Mouse (Mus musculus) adrenal gland (tissue): ENCODE data around the gene Astn2.

Source experiments
- intact Hi-C: fragments of 180-260 bp; cut with DNase I; formaldehyde crosslinking; loops from one replicate; pipeline ENCODE4 v1.15.1; 2025

Astn2 gene

DNA sequence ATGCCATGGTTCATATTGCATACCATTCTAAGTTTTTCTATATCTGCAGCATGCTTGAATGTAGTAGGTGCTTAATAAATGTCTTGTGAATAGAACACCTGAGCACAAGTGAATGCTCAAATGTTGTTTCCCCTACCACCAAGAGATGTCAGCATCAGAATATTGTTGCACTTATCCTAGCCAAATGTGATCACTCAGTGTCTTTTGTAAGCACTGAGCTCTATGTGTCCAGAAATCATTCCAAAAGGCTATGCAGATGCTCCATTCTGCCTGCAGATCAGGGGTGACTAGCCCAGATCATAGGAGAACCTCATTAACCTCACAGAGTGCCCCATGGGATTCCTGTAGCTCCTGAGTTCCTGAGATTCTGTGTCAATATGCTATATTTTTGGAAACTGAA is 401.5 kb downstream of the Astn2 start:
- intact Hi-C loops: no loop called here

DNA sequence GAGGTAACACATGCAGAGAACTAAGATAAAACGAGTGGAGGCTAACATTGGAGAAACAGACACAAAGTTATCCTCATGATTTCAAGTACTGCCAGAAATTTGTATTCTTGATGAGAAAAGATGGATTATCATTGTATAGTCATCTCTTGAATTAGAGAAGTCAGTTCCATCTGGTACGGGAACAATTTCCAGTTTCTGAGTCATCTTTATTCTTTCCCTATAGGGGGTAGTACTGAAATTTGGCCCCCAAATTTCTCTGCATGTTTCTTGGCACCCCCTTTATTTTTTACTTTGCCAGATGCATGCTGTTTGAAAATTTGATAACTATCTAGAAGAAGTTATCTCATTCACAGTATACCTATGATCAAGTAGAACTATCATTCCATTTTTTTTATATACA is 420.8 kb downstream of the Astn2 start:
- intact Hi-C loops: no loop called here

DNA sequence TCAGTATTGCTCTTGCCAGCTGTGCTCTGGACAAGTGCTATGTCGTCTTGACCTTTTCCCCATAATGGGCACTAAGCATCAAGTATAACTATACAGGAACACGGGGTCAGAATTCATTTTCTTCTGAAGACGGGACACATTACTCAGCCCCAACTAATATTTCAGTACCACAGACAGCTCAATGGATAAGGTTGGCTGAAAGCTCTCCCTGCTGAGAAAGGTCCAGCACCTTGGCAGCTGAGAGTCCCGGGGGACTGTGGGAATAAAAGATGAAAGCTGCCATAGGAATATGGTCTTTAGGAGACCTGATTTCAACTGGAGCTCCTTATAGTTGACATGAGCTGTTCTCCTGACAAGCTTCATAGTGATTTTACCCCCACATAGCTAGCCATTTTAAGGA is 421.5 kb downstream of the Astn2 start:
- intact Hi-C loops: no loop called here

DNA sequence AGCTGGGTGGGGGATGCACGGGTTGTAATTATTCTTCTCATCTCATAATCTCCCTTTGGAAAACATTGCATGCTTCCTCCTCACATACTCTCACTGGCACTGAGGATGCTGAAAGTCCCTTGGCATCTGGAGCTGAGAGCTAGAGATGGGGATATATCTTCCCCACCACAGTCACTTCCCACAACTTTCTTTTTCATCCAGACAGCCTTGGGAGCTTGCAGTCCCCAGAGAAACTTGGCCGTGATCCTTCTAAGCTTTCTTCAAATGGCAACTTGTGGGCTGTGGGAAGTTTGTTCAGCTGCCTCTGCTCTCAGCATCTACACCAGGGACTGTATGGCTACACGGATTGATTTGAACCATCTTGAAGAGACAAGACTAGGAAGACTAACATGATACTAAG is 428.2 kb downstream of the Astn2 start:
- intact Hi-C loops: no loop called here

DNA sequence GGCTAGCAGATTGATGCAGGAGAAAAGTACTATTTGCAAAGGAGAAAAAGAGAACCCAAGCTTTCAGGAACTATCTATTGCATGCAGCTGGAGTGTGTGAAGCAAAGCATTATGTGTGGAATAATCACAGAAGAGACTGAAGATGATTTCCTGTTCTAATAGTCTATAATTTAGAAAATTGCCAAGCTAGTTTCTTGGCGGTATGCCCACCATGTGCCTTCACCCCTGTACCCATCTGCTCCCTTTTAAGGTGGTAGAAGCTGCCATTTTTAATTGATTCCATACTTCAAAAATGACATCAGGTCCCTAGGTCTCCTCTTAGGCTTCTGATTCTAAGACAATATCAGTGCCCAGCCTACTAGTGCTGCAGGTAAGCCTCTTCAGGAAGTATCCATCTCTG is 432.0 kb downstream of the Astn2 start:
- intact Hi-C loops: no loop called here

DNA sequence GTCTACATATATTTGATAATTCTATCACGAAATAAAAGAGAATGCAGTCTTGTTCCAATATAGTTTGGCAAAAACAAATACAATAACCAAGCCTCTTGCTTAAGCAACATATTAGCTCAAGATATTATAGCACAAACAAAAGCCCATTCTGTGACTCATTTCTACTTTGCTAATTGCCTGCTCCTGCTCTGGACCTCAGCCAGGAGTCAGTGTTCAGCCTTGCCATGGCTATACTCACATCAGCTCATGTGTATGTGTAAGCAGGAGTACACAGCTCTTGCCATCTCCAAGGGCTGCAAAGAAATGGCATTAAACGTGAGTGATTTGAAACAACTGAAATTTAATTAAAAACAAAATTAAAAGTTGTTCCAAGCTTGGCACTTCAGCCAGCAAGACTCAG is 435.1 kb downstream of the Astn2 start:
- intact Hi-C loops: no loop called here

DNA sequence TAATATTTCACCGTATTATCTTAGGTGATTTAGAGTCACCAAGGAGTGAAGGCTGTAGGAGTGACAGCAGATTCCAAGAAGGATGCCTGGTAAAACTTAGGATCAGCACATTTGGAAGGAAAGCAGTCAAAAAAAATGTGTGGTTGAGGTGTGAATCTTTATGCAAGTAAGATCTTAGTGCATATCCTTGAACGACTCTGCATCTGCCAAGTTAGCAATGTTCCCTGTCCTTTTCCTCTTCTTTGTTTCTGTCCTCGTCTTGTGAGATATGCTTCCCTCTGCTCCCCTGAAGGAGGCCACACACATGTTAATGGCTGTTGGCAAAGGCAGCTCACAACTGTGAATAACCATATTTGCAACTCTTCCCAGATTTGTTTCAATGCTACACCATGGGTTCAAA is 439.8 kb downstream of the Astn2 start:
- intact Hi-C loops: no loop called here

DNA sequence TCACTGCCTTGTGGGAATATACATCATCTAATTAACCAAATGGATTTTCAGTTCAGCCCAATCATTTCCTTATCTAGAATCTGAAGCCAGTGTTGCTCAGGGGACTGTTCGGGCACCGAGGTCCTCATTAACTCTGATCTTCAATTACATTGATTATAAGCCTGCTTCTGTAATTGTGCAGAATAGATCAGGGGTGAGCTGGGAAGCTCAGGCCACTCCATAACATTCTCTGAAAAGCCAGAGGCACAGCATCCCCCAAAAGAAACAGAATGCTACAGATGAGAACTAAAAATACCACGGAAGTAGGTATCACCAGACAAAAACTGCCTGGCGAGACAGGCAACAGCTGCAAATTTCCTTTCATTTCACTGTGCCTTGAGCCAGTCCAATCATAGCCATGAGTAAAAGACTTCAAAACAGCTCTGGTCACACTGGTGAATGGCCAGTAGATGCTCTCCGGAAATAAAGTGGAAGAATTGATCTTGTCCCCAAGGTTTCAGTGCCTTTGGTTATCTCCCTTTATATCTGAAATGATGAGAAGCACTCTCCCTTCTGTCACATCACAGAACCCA is 445.1 kb downstream of the Astn2 start:
- intact Hi-C loops: no loop called here

DNA sequence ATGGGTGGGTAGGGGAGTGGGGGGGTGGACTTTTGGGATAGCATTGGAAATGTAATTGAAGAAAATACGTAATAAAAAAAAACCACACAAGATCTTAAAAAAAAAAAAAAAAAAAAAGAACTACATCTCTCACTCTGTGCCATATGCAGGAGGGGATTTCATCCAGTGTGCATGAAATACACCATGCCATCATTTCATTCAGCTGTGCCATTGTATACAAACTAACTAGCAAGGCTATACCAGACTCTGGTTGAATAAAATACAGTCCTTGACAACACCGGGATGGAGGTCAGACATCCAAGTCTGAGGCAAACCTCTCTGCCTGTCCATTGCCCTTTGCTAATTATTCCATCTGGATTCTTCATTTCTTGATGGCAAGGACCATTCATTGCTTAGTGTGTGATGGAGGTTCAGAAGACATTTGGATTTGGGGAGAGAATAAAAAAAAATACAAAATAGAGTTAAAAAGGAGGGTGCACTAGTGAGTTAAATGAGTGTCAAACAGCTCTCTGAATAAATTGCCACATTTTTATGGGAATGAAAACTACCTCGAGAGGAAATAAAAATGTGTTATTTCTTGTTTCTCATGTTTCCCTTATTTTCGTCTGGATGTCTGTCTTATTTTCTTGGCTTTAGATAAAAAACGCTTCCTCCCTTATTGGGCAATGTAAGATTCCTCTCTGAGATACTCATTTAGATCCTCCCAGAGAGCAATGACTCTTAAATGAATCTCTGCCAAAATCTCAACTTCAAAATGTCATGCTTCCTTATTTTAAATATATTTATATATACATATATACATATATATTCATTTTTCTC is 445.8 kb downstream of the Astn2 start:
- intact Hi-C loops: no loop called here

DNA sequence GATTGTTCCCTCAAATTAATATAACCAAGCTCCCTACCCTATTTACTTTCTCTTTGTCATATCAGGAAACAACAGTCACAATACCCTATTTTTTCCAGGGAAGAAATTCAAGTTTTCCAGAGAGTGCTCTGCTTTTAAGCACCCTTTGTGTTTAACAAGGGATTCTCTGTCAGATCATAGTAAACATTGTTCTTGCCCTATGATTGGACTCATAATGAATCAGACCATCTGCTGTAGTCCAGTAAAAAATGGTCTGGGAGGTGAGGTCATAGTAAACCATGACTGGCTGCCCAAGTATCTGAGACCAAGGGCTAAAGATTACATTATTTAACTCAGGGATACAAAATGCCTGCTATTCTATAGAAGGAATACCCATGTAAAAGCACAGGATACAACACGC is 452.5 kb downstream of the Astn2 start:
- intact Hi-C loops: no loop called here

DNA sequence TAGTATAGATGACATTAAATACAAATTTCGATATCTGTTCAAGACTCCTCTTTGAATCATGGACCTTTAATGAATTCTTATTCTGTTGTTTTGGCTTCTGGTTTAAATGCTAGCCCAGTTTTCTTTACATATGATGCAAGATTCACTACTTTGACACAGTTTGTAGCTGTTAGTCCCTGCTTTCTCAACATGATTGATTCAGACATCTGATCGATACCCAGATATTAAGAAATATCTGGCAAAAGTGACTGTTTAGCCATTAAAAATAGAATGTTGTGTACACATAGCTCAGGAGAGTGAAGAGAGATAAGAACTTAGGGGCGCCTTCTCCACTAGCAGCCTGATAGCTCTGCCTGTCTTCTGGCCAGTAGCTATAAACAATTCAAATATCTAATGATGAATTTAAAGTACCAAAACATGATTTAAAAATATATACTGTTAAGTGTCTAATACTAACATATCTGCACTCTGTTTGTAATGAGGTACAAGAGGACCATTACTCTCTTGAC is 457.2 kb downstream of the Astn2 start:
- intact Hi-C loops: no loop called here

DNA sequence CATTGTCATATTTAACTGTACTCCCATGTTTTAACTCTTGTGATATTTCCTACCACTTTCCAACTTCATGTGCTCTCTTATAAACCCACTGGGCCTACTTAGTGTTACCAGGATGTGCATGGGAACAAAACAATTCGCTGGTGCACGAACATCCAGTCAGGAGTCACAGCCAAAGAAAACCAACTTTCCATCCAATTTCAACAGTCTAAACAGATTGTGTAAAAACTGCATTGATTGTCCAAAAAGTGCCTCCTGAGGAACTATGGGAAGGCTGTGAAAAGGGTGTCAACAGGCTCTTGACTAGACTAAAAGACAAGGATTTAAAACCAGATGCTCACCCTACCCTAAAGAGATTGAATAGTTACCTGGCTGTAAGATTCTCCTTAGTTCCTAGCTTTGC is 458.4 kb downstream of the Astn2 start:
- intact Hi-C loops: no loop called here

DNA sequence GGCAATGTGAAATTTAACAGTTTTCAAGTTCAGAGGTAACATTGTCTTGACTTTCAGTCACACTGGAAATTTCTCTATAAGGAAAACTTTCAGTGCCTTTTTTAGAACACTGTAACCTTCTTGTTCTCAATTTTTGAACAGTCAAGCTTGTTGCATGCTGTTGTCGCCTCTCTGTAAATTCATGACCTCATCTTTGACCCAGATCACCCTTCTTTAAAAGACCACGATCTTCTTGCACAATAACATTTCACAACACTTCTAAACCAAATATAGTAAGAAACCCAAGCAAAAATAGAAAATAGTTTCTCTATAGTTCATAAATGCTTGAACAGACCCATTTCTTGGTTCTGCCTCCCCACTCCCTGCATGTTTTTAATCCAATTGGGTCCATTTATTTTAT is 473.5 kb downstream of the Astn2 start:
- intact Hi-C loops: no loop called here

DNA sequence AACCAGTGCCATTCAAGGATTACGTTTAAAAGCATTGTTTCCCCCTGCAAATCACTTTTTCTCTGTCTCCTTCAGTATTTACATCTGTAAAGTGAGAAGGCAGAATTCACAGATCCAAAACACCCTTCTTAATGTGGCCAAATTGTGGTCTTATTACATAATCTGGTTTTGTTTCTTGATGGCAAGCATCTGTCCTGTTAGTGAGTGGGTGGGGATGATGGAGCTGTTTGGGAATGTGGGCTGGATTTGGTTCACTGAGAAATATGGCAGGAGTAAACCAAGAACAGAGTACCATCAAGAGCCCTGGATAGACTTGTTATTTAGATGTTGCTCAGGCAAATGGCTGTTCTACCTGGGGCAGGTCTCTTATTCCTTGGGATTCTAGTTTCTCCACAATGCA is 484.1 kb downstream of the Astn2 start:
- intact Hi-C loops: no loop called here

DNA sequence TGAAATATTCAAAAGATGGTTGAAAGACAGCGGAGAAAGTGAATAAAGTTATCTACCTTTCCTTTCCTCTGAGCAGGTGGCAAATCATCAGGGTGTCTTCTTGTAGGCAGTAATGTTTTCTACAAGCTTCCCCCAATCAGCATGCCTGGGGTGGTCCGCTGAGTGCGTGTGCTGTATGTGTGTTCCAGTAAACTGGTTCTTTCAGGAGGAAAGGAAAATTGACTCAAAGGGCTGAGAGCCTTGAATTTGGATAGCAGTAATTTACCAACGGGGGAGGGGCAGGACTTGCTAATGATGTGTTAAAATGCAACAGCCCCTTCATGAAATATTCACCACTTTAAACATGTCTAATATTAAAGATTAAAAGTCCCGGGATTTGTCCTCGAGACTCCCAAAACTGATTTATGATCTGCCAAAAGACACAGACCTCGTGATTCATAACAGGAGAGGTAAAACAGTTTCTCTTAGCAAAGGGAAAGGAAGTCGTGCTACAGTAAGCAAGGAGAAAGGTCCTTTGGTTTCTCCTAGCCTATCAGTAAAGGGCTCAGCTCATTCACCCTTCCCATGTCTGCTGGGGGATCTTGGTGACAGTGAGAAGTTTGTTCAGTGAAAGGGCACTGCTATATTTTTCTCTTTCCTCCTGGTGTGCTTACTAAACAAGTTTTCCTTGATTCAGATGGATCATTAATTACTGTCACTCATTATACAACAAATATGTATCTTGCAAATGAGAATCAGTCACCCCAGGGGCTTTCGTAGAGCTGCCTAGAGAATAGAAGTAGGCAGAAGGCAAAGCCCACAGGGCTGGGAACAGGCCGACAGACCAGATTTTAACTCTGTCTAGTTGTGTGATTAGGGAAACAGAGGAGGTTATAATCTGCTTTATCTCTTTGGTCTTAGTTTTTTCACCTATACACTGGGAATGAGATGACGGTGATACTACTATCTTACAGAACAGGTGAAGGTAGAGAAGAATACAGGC is 488.1 kb downstream of the Astn2 start:
- intact Hi-C loops: no loop called here

DNA sequence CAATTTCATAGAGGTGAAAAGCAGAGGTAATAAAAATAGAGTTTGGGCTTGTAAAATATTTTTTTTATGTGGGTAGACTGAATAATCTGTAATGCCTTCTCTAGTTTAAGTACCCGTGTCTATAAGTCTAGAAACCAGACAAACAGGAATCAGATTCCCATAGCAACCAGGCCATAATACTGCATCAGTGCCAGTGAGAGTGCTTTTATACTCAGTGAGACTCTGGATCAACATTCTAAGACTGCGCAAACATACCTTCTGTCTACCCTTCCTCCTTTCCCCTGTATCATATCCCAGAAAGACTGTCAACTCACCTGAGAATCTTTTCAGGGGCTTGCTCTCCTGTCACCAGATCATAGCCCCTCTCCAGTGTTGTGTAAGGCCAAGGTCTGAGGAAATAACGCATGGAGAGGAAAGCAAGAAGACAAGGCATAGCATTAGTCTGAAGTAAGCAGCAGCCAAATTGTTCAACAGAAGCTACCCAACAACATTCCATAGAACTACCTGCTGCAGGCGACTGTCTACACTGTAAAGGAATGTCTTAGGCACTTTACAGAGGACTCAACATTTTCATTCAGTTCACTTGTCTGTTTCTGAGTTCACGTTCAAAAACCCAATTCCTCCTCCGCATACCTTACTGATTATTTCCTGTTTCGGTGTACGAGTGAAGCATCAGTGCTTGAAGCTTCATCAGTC is 492.0 kb downstream of the Astn2 start:
- intact Hi-C loops: no loop called here

DNA sequence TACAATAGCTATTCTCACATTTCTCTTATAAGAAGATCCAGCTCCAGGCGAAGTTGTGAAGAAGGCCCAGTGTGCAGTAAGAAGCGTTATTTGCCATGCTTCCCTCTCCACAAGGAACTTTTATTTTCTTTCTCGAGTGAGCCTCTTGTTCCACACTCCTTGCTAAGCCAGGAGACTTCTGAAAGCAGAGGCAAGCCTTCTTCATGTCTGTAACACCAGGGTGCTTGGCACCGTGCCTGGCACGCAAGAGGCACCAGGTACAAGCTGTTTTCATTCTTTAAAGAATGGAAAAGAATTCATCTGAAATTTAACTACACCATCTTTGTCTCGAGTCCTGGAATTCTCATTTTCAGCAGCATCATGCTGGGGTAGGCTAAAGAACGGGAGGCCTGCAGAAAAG is 496.8 kb downstream of the Astn2 start:
- intact Hi-C loops: no loop called here

DNA sequence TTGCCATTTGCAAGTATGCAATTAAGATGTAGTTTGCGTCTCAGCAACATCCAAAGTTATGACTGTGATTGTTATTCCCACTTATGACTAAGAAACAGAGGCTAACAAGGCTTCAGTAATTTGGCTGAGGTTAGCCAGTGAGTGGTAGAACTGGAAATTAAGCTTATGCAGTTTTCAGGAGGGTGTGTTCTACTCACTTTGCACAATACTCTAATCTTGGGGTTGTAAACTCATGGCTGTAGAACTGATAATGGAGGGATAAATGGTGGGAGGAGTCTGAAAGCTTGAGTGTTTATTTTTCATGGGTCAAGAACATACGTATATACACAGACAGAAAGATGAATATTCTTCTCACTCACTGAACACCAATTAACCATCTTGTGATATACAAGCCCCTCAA is 499.4 kb downstream of the Astn2 start:
- intact Hi-C loops: no loop called here

DNA sequence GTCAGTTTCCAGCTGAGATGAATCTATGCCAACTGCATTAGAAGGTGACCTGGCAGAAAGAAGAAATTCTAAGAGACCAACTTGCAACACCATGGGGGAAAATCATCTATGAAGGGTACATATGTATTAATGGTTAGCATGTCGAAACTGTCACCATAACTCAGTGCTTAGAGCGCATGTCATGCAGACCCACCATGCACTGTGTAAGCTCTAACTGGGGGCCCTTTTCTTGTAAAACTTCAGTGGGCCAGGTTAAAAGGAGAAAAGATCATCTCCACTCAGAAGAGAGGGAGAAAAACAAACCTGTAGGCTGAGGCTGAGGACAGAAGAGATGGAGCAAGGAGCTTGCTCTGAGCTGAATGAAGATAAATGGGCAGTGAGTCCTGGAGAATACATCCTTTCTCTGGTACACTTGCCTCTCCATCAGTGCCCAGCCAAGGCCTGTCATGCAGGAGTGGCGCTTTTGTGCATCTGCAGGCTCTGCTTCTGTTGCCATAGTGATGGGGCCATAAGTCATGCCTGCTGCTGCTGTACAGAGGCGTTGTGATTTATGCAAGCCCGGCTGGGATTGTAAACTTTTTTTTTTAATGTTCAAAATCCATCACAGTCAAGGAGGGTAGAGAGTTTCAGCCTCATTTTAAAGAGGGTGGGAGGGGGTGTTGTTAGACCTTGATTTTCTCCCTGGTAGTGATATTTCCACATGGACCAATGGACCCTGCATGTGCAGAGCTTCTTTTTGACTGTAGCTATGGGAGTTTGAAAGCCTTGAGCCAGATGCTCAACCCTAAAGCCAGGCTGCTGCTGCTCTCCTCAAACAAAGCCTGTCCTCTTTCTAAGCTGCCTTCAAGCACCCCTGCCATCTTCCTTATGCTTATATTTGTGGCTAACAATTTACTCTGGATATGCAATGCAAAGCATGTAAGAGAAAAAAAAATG is 508.1 kb downstream of the Astn2 start:
- intact Hi-C loops: no loop called here

DNA sequence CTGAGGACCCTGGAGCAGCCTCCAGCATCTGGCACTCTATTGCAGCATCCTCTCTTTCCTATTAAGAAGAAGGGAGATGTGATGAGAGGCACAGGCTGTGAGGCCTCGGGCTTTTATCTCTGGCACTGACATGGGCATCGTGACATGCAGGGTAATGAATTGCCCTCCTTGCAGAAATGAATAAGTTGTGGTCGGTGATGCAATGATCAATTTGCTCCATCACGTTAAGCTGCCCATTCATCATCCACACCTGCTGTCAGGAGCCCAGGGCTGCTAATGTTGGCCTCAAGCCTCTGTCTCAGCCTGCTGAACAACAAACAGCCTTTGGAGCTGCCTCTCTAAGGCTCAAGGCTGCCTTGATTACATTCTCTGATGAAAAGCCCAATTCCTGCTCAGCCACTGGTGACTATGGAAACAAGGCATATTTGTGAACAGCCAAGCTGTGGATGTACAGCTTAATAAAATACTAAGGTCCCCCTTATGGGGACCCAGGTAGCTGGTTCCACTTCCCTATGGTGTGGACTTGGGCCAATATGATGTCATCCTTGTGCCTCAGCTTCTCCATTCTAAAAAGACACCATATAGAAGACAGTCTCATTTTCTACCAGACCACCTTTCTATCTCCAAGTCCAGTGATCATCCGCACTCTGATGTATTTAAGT is 515.9 kb downstream of the Astn2 start:
- intact Hi-C loops: no loop called here
